Mouse (Mus musculus): ENCODE data around the gene Rad9a.

Rad9a gene

DNA sequence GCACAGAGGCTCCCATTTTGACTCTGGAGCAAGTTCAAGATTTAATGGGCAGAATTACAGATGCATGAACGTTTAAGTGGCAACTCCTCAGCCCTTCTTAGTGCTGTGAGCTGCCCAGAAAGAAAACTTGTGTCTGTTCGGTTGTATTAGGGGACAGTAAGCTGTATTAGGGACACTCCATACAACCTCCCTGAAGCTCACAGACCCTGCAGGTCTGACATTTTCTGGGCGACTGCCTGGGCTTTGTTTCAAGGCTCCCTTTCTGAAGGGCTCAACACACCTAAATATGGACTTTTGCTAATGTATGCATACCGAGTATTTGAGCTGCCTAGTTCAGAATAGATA is 37.9 kb downstream of the Rad9a start:
- DNase-seq (ENCODE audit: low spot score in 2 of 2) = no peak

DNA sequence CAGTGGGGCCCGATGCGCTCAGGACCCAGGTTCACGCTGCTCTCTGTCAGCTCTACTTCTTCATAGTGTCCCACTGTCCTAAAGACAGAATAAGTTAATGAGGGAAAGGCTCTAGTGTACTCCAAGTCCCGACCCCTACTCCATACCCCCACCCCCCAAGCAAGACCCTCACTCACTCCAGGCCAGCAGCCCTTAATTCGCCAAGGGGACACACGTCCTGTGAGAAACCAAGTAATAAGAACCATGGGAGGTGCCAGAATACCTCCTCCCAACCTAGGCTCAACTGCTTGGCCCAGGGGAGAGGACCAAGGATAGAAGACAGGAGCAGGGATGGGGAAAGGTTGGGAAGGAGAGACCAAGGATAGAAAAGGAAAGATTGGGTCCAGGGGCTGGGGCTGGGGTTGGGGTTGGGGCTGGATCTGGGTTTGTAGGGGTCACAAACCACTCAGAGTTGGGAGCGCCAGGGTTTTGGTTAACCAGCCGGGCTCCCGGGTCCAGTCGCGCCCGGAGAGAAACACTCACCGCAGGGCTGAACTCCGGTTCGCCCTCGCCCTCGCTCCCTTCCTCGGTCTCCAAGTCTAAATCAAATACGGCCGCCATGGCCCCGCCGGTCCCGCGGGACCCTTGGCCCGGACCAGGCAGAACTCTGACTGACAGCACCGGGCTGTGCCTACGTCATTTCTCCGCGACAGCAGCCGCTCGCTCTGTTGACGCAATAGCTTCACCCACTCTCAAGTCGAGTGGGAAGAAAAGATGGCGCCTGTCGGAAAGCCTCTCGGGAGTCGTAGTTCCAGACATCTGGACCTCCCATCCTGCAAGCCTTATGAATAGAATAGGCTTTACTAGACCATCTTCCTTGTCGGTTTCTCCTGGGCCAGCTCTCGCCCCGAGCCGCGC is 38.6 kb downstream of the Rad9a start, which contains the start of gene Rps6kb2:
Rps6kb2 (minus strand) TSS at position 709 of the 897 bp plus-strand sequence.
- peak; percentile 99 for DNase-seq (ENCODE audit: low spot score in 2 of 2)

GRCm38 (mm10) chr19:4159049-4159448 is 42.4 kb downstream of the Rad9a start:
- no peak for DNase-seq (ENCODE audit: low spot score in 2 of 2)

- no peak for DNase-seq (ENCODE audit: low spot score in 2 of 2)
Measured at GRCm38 (mm10) chr19:4156771-4157170, 44.7 kb downstream of the Rad9a start.

DNA sequence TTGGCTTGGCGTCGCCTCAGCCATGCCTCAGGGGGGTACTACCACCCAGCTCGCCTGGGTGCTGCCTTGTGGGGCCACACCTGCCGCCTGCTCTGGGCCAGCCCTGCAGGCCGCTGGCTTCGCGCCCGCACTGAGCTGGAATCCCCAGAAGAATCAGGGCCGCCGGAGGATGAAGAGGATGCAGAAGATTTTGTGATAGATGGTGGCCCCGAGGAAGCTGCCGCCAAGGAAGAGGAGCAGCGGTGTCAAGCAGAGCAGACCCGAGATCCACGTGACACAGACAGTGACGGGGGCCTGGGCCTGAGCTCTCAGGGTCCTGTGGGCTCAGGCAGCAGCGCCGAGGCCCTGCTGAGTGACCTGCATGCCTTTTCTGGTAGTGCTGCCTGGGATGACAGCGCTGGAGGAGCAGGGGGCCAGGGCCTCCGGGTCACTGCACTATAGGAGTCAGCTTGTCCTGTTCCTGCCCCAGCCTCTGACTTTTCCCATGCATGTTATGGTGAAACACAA is 45.3 kb downstream of the Rad9a start:
- DNase-seq (ENCODE audit: low spot score in 2 of 2) = no peak

GRCm38 (mm10) chr19:4155223-4156072 is 46.0 kb downstream of the Rad9a start:
- DNase-seq (ENCODE audit: low spot score in 2 of 2) = no peak

DNA sequence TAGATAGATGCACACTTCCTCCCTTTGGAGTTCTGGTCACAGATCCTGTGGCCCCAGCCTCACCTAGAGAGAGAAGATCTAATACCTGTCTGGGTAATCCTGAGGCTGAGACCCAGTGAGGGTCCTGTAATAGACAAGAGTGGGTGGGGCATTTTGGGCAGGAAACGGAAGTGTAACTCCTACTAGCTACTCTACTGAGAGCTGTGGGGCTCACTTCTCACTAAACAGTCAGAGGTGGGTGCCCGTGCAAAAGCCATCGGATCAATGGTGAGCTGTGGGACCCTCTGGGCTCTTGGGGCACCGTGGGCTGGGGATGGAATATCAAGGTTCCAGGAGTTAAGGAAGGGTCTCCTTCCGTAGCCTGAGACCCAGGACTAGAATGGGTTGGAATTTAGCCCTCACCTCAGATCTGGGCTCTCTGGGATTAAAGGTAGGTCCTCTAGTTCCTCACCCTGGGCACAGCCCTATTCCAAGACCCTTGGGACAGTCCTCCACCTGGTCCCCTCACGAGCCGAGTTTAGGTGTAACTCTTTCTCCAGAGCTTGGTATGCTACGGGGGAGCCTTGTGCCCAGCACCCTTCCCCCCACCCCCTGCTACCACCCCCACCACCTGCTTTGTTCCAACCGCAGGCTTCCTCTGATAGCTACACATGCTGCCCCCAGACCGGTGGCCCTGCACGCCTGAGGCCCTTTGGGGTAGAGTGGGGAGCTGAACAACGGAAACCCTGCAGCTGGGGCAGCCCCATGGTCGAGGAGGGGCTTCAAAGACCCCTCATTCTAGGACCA is 46.8 kb downstream of the Rad9a start:
- no peak for DNase-seq (ENCODE audit: low spot score in 2 of 2)

DNA sequence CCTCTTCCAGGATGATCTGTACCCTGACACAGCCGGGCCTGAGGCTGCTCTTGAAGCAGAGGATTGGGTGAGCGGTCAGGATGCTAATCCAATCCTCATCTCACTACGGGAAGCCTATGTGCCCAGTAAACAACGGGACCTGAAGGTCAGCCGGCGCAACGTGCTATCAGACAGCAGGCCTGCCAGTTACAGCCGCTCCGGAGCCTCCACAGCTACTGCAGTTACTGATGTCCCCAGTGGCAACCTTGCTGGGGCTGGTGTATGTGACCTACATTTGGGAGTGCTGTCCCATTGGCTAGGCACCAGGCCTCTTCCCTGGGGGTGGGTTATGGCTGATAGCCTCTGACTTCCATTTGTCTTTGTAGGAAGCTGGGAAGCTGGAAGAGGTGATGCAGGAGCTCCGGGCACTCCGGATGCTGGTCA is 48.2 kb downstream of the Rad9a start, which contains the start of gene Ptprcap:
Ptprcap (plus strand) TSS at position 373 of the 423 bp plus-strand sequence.
- DNase-seq (ENCODE audit: low spot score in 2 of 2) = no peak

DNA sequence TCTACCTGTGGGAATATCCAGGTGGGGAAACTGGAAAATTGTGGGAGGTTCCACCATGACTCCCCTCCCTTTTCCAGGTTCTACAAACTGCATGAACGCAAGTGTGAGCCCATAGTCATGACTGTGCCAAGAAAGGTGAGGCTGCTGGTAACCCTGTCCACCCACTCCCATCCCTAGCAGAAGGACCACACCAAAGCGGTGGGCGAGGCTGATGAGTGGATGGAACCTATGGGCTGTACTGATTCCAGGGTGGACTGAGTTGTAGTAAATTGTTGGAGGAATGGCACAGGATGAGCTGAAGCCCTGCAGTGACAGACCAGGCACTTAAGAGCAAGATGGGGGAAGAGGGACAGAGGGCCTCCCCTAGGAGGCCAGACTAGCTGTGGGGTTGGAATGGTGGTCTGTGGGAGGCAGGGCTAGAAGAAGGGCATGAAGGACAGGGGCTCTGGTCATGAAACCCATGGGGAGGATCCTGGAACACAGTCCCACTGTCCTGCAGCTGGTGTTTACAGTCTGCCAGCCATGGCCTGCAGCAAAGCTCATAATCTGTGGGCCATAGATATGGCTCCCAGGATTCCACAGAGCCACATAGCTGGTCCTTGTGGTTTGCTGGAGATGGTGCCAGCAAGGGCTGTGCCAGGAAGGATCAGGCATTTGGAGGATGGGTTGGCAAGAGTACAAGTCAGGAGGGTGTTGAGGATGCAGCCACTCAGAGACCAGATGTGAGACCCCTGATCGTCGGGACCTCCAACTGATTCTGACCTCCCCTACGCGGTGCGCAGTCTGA is 48.8 kb downstream of the Rad9a start:
- DNase-seq (ENCODE audit: low spot score in 2 of 2) = no peak

DNA sequence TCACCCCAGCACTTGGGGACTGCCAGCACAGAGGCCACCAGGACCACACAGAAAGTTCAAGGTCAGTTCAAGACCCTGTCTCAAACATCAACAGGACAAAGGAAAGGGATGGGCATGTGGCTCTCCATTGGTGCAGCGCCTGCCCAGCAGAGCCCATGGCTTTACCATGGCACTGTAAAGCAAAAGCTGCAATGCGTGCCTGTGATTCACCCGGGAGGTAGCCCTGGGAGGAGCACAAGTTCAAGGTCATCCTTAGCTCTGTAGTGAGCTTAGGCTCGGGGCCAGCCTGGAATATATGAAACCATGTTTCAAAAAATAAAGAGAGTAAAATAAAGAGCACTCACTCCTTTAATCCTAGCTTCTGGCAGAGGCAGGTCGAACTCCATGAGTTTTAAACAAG is 49.6 kb downstream of the Rad9a start:
- no peak for DNase-seq (ENCODE audit: low spot score in 2 of 2)

GRCm38 (mm10) chr19:4151488-4151860 is 50.0 kb downstream of the Rad9a start:
- DNase-seq (ENCODE audit: low spot score in 2 of 2) = no peak

- DNase-seq (ENCODE audit: low spot score in 2 of 2) = no peak
Measured at GRCm38 (mm10) chr19:4150567-4151487, 50.6 kb downstream of the Rad9a start.

- no peak for DNase-seq (ENCODE audit: low spot score in 2 of 2)
Measured at GRCm38 (mm10) chr19:4149764-4150461, 51.5 kb downstream of the Rad9a start.

DNA sequence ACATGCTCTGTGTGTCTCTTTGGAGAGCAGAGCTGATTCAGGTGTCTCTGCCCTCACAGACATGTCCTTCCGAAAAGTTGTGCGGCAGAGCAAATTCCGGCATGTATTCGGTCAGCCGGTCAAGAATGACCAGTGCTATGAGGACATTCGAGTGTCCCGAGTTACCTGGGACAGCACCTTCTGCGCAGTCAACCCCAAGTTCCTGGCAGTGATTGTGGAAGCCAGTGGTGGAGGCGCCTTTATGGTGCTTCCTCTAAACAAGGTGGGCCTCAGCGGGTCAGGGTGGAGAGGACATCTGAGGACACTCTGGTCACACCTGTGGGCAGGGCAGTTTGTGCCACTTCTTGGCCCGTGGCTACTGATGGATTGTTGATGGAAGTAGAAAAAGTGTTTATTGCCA is 52.2 kb downstream of the Rad9a start:
- no peak for DNase-seq (ENCODE audit: low spot score in 2 of 2)

DNA sequence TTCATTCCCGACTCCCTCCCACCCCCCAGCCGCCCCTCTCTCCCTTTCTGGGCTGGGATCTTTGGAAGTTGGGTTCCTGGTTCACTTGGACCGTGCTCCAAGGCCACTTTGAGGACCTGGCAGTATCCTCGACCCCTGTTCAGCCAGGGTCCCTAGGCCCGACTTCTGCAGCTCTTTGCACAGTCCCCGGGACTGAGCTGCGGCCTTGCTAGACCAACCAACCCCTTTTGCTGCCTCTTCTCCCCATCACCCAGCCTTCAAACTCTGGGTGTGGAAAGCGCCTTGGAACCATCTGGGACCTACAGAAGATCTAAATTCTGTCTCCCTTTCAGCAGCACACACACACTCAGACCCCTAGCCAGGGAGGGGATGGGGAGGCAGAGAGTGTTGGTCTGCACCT is 52.6 kb downstream of the Rad9a start:
- no peak for DNase-seq (ENCODE audit: low spot score in 2 of 2)

DNA sequence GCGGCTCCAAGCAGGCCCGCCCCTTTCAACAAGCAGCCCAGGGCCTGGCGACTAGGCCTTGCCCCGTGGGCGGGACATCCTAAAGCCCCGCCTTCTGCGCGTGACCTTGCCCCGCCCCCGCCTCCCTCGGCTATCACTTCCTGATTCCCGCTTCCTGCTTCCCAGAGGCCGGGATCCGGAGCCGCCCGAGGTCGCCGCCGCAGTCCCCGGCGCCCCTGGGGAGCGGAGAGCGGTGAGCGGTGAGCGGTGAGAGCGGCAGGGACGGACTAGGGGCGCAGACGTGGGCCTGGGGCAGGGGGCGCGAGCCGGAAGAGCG is 53.0 kb downstream of the Rad9a start, which contains the start of gene Coro1b:
Coro1b (plus strand) TSS at position 129 of the 316 bp plus-strand sequence.
- DNase-seq (ENCODE audit: low spot score in 2 of 2) = peak; percentile 92 to 95

DNA sequence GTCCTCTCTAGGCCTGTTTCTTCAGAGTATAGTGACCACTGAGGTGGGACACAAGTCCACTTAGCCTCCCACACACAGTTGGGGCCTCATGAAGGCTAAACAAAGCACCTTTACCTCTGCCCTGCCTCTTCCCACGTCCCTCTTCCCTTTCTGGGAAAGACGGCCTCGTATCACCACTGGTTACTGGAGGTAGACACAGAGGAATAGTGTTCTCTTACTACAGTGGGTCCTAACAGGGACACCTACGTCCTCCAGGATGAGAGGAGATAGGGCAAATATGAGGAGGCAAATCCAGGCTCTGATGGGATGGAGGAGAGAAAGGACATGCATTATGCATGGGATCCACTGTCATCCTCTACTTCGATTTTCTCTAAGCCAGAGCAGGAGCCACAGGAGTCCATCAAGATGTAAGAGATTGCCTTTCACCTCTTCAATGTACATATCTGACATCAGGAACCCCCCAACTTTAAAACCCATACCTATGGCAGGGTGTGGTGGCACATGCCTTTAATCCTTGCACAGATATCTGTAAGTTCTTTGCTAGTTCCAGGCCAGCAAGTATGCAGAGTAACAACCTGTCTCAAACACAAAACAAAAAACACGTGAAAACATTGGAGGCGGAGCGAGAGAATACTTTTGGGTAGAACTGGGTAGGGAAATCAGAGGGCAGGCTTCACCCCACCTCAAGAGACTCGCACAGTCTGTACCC is 53.5 kb downstream of the Rad9a start:
- no peak for DNase-seq (ENCODE audit: low spot score in 2 of 2)

DNA sequence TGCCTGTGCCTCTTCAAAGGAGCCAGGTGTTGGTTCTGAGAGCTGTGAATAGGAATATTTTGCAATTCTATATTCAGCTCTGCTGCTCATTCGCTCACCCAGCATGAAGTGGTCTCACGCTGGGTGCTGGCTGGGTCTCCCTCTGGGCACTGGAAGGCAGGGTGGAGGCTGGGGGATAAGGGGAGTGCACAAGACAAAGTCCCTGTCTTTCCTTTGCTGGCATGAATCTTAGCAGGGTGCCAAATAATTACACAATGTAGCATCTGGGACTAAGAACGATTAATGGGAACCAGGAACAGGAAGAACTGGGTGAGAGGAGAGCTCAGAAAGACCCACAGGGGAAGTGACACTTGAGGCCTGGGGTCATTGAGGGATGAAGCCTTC is 54.4 kb downstream of the Rad9a start:
- no peak for DNase-seq (ENCODE audit: low spot score in 2 of 2)

Measured in right cerebral cortex, adult 2 months (tissue).